Mouse (Mus musculus) left cerebral cortex, postnatal 10 days (tissue): ENCODE results near the gene Snrnp200. TPM values are rescaled to one million over a fixed set of nuclear protein-coding genes. Genes with fewer than 3 reads are reported as not detected.
A peak's percentile ranks its signal among the peaks of the same experiment; 100 is the strongest.
"Not testable (repeated sequence)": the region's sequence is repeated elsewhere in the genome, so short reads cannot be mapped to it uniquely, and the experiment has no call there.

ENCODE experiments used
- DNase-seq, 2 experiments: peaks; one replicate each; pipeline ENCODE4 v3.0.0; 2021 to 2022; ENCODE audit warnings: low spot score in 2 of 2, mixed read lengths in 1 of 2; ENCODE audit errors: extremely low spot score in 1 of 2
- intact Hi-C: fragments of 180-260 bp; cut with DNase I; formaldehyde crosslinking; loops from one replicate; pipeline ENCODE4 v1.15.1; 2025
- total RNA-seq, 2 experiments: library from RNA; stranded (reverse); gene quantifications; 2 replicates each; pipeline ENCODE4 v1.2.3; 2021

Gene Snrnp200
- total RNA-seq: 10 to 100 TPM; 82.6 to 85.2 TPM

GRCm38 (mm10) chr2:127207547-127208451 is at the start of gene Snrnp200, which contains the start of gene 1810024B03Rik:
Gene Snrnp200, plus strand, starts transcription at chr2:127208386.
Gene 1810024B03Rik, minus strand, starts transcription at chr2:127208280.
- peak; percentile 96 for DNase-seq
- intact Hi-C loops: loop anchor here (10.0 kb wide), 1 partner anchor 113 kb away; no protein-coding TSS in a partner anchor

- intact Hi-C loops: loop anchor here (1.0 kb wide), 1 partner anchor 40 kb away; no protein-coding TSS in a partner anchor
- DNase-seq: no peak
These were observed 42.5 kb upstream of the Snrnp200 start for GRCm38 (mm10) chr2:127165675-127166074.

- DNase-seq: peak in 1 of 2 experiments; percentile 60
- intact Hi-C loops: not testable (repeated sequence)
These were observed 41.9 kb upstream of the Snrnp200 start for GRCm38 (mm10) chr2:127166261-127166660.

GRCm38 (mm10) chr2:127182598-127183381 is 25.4 kb upstream of the Snrnp200 start:
- intact Hi-C loops: no loop called here
- peak; percentile 85 to 87 for DNase-seq

- DNase-seq: no peak
- intact Hi-C loops: no loop called here
These were observed 18.6 kb upstream of the Snrnp200 start for GRCm38 (mm10) chr2:127189574-127189973.

GRCm38 (mm10) chr2:127204932-127205331 is 3.3 kb upstream of the Snrnp200 start:
- peak; percentile 52 to 60 for DNase-seq
- intact Hi-C loops: loop anchor here (1.0 to 10.0 kb wide), 2 partner anchors 40 to 110 kb away; no protein-coding TSS in a partner anchor

- not testable (repeated sequence) for DNase-seq
- intact Hi-C loops: loop anchor here (1.0 to 10.0 kb wide), 2 partner anchors 41 to 111 kb away; no protein-coding TSS in a partner anchor
These were observed 2.2 kb upstream of the Snrnp200 start for GRCm38 (mm10) chr2:127205936-127206335.

GRCm38 (mm10) chr2:127206916-127207315 is 1.3 kb upstream of the Snrnp200 start:
- no peak for DNase-seq
- intact Hi-C loops: loop anchor here (10.0 kb wide), 1 partner anchor 112 kb away; no protein-coding TSS in a partner anchor

- intact Hi-C loops: loop anchor here (10.0 kb wide), 1 partner anchor 114 kb away; no protein-coding TSS in a partner anchor
- DNase-seq: no peak
These were observed 225 bp downstream of the Snrnp200 start for GRCm38 (mm10) chr2:127208452-127208769.

- intact Hi-C loops: loop anchor here (5.0 to 10.0 kb wide), 2 partner anchors 288 to 466 kb away; no protein-coding TSS in a partner anchor
- DNase-seq: no peak
These were observed 2.5 kb downstream of the Snrnp200 start for GRCm38 (mm10) chr2:127210701-127211100.

- intact Hi-C loops: loop anchor here (10.0 kb wide), 1 partner anchor 473 kb away; no protein-coding TSS in a partner anchor
These were observed 9.6 kb downstream of the Snrnp200 start for GRCm38 (mm10) chr2:127217746-127218145.

GRCm38 (mm10) chr2:127225261-127225660 is 17.1 kb downstream of the Snrnp200 start:
- no peak for DNase-seq
- intact Hi-C loops: loop anchor here (10.0 kb wide), 2 partner anchors 390 to 1400 kb away; no protein-coding TSS in a partner anchor

More at GRCm38 (mm10) chr2:127217746-127218145, 9.6 kb downstream of the Snrnp200 start:
- DNase-seq: no peak

- DNase-seq: no peak
- intact Hi-C loops: loop anchor here (5.0 to 10.0 kb wide), 2 partner anchors 423 to 496 kb away; no protein-coding TSS in a partner anchor
These were observed 29.9 kb downstream of the Snrnp200 start for GRCm38 (mm10) chr2:127237897-127238610.

- intact Hi-C loops: no loop called here
- DNase-seq: no peak
These were observed 31.9 kb downstream of the Snrnp200 start for GRCm38 (mm10) chr2:127240065-127240464.

- intact Hi-C loops: no loop called here
- DNase-seq: peak; percentile 98 to 99
These were observed 39.6 kb downstream of the Snrnp200 start, which contains the start of the genes Ciao1 and Tmem127 for GRCm38 (mm10) chr2:127247592-127248333. Gene Ciao1, minus strand, starts transcription at chr2:127247816. Gene Tmem127, plus strand, starts transcription at chr2:127247908.

GRCm38 (mm10) chr2:127248334-127249004 is 40.3 kb downstream of the Snrnp200 start:
- intact Hi-C loops: no loop called here

More at GRCm38 (mm10) chr2:127248334-127249004, 40.3 kb downstream of the Snrnp200 start:
- DNase-seq: peak; percentile 31 to 69
